Comparison of ENCODE assay signal across 9 mouse cellular contexts in the genomic region with DNA sequence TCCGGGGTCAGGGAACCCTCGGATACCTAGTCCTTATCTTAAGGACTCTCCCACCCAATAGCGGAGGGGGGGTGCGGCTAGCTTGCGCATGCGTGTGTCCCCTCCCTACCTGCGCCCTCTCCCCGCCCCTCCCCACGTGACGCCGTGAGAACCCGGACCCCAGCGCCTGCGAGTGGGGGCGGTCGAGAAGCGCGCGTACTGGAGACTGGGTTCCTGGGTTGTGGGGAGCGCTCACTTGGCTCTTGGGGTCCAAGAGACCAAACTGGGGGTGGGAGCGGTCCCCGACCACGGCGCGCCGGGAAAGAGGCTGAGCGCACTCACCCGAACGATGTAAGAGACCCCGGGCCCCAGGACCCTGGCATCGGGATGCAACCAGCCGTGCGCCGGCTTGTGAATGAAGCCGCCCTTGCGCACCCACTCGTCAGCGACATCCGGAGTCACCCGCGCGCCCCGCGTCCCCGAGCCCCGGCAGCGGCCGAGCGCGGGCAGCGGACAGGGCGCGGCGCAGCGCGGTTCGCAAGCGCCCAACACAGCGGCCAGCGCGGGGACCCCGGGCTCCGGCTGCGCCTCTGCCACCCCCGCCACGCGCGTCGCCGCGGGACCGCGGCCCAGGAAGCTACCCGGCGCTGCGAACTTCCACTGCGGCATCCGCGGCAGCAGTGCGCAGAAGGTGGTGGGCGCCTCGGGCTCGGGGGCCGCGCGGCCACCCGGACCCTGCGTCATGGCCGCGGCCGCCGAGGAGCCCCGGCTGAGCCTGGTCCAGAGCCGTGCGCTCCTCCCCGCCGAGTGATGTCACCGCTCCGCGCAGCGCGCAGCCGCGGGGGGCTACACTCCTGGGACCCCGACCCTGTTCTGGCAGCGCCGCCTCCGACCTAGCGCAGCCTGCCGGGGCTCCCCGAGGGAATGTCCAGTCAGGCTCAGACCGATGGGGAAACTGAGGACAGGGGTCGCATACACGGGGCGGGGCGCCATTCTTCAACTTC. TPM values are rescaled to one million over a fixed set of nuclear protein-coding genes. Genes with fewer than 3 reads are reported as not detected.
A peak's percentile ranks its signal among the peaks of the same experiment; 100 is the strongest.
DNase-seq lines count a peak whose midpoint lies in the region; ATAC-seq lines count a peak whose summit lies in the region.
"Had no signal": no experiment of that assay in that cellular context is flagged by ENCODE, and none has a peak within 500 bp of the region (broad histone marks: within the 10 kb centered on the region; RNA-seq: fewer than 3 reads in every experiment).

A gene (minus strand): TSS at position 791 of the 983 bp plus-strand sequence.

- peaks cover 16% of the 10 kb centered on the region for H3K4me1 ChIP-seq in megakaryocyte, embryonic 14.5 days
- peaks cover 36% of the 10 kb centered on the region for H3K4me1 ChIP-seq in heart, embryonic 10.5 days
- peaks cover 11% of the 10 kb centered on the region; the same call in 1 of the 2 replicates for H3K4me1 ChIP-seq in stomach, embryonic 14.5 days (ENCODE audit: control insufficient read depth, insufficient read depth, low read length)

- peak within 1 kb of the TSS; percentile 94 for H3K4me2 ChIP-seq in stomach, embryonic 14.5 days (replicated peaks; ENCODE audit: low read depth, low read length)

- peak within 1 kb of the TSS; percentile 60 for H3K9ac ChIP-seq in stomach, embryonic 14.5 days (replicated peaks; ENCODE audit: low read depth, low read length)

- peak within 1 kb of the TSS; percentile 88 for H3K27ac ChIP-seq in heart, embryonic 10.5 days
- H3K27ac ChIP-seq in stomach, embryonic 14.5 days (ENCODE audit: low read length): peak within 1 kb of the TSS; percentile 67

- DNase-seq in embryo, embryonic 9.5 days (ENCODE audit: extremely low spot score): peak; percentile 86
- no peak for DNase-seq in heart, embryonic 10.5 days (ENCODE audit: low spot score)
- DNase-seq in layer of hippocampus, adult 9-11 months: peak; percentile 78
- DNase-seq in lung, postnatal 14 days: peak; percentile 14
- no peak for DNase-seq in spleen, postnatal 10 days (ENCODE audit: low spot score in 2 of 2)

- H3K9me3 ChIP-seq in megakaryocyte, embryonic 14.5 days: 0 out of 2 replicates have a peak, but pooled peaks cover 6% of the 10 kb centered on the region
- no peaks in the 10 kb centered on the region for H3K9me3 ChIP-seq in heart, embryonic 10.5 days
- H3K9me3 ChIP-seq in stomach, embryonic 14.5 days (ENCODE audit: control insufficient read depth, low read depth, low read length): no peaks in the 10 kb centered on the region

- peaks cover 82% of the 10 kb centered on the region for H3K27me3 ChIP-seq in megakaryocyte, embryonic 14.5 days (replicated peaks)
- peaks cover 48% of the 10 kb centered on the region for H3K27me3 ChIP-seq in heart, embryonic 10.5 days (ENCODE audit: insufficient read depth, poor library complexity, severe bottlenecking)
- no peaks in the 10 kb centered on the region for H3K27me3 ChIP-seq in stomach, embryonic 14.5 days (ENCODE audit: control insufficient read depth, insufficient read depth, low read length)

- under 1% methylated on average over 109 of the region's 116 CpGs for WGBS in heart, embryonic 10.5 days
- WGBS in stomach, embryonic 14.5 days: under 1% methylated on average over 98 of the region's 116 CpGs

- ATAC-seq in megakaryocyte, adult 5-6 weeks (ENCODE audit: poor library complexity, severe bottlenecking): no peak
- ATAC-seq in stomach, embryonic 14.5 days (ENCODE audit: insufficient number of reproducible peaks, insufficient read depth, low FRiP score, low read depth): peak; percentile 70

- H3K36me3 ChIP-seq in megakaryocyte, embryonic 14.5 days (replicated peaks; ENCODE audit: low read length): no peaks in the 10 kb centered on the region
- H3K36me3 ChIP-seq in heart, embryonic 10.5 days: no peaks in the 10 kb centered on the region
- H3K36me3 ChIP-seq in stomach, embryonic 14.5 days (ENCODE audit: control insufficient read depth, insufficient read depth, low read length): no peaks in the 10 kb centered on the region

- H3K4me3 ChIP-seq in megakaryocyte, embryonic 14.5 days (replicated peaks): peak within 1 kb of the TSS; percentile 11
- peak within 1 kb of the TSS; percentile 88 for H3K4me3 ChIP-seq in heart, embryonic 10.5 days
- peak within 1 kb of the TSS; percentile 73 for H3K4me3 ChIP-seq in stomach, embryonic 14.5 days (ENCODE audit: low read depth, low read length)

RNA-seq across cellular contexts. Expression of the gene that starts here (rescaled TPM):
- not detected in 2 replicates for polyA plus RNA-seq in megakaryocyte, embryonic 14.5 days (2012; ENCODE audit: insufficient read depth, low replicate concordance)
- not detected in 2 replicates for total RNA-seq in megakaryocyte, adult 5-6 weeks (2015)
- total RNA-seq in megakaryocyte, adult 5-6 weeks (2017): not detected in 2 replicates
- 2.7 and 6.3 TPM in 2 replicates for polyA plus RNA-seq in heart, embryonic 10.5 days (2016; fragmentation: Nextera tagmentation; extraction: Ambion mirVana)
- 7.1 and 7.7 TPM in 2 replicates for polyA plus RNA-seq in stomach, embryonic 14.5 days (2014; fragmentation: Nextera tagmentation; extraction: Ambion mirVana)
- total RNA-seq: neutrophil, adult 5-6 weeks had no signal

Comparison
In these comparisons a context has a peak if more than half of its experiments do, and no peak if none do; other contexts are left out.
1. H3K4me3 ChIP-seq: peak in every context shown above with its lines; median percentile 88 in heart, embryonic 10.5 days; 73 in stomach, embryonic 14.5 days; 11 in megakaryocyte, embryonic 14.5 days.
2. DNase-seq: peak in embryo, embryonic 9.5 days (single experiment), layer of hippocampus, adult 9-11 months (single experiment) and lung, postnatal 14 days (single experiment); none in heart, embryonic 10.5 days (single experiment) and spleen, postnatal 10 days (0 of 2).